Mouse (Mus musculus): Measurements from ENCODE around the gene Itga7.

- TF ChIP-seq E2F4 (IDR thresholded peaks at IDR 0.05; ENCODE audit: borderline replicate concordance, low read depth, low read length) (no peak), TCF12 (IDR thresholded peaks at IDR 0.05; ENCODE audit: low read depth, low read length) (no peak), POLR2AphosphoS2 (IDR thresholded peaks at IDR 0.05; ENCODE audit: low read length) (no peak), CTCF (IDR thresholded peaks at IDR 0.05 in 2 of 3, conservative IDR thresholded peaks at IDR 0.05 in 1 of 3; ENCODE audit: control insufficient read depth in 1 of 3, insufficient read depth in 1 of 3, low read depth in 2 of 3, low read length in 3 of 3, poor library complexity in 1 of 3, severe bottlenecking in 1 of 3) (no peak)
These were observed 2.2 kb upstream of the Itga7 start for GRCm38 (mm10) chr10:128931441-128931840.
